Mouse (Mus musculus) ES-Bruce4 (cell line): ENCODE data around the gene Capn2. TPM values are rescaled to one million over a fixed set of nuclear protein-coding genes. Genes with fewer than 3 reads are reported as not detected.
A peak's percentile ranks its signal among the peaks of the same experiment; 100 is the strongest.

Experiments
- H3K27ac ChIP-seq: 2 replicates; pipeline ENCODE4 v1.5.1; 2012; ENCODE audit warnings: low read length, inconsistent platforms; ENCODE audit not compliant: insufficient read depth
- H3K27me3 ChIP-seq: 2 replicates; pipeline ENCODE4 v1.6.1; 2012; ENCODE audit warnings: mild to moderate bottlenecking, low read length, inconsistent platforms; ENCODE audit not compliant: control insufficient read depth, poor library complexity, insufficient read depth, severe bottlenecking
- H3K36me3 ChIP-seq: 2 replicates; pipeline ENCODE4 v1.6.1; 2012; ENCODE audit warnings: inconsistent platforms, mild to moderate bottlenecking, low read length, moderate library complexity; ENCODE audit not compliant: control insufficient read depth, poor library complexity, insufficient read depth, severe bottlenecking
- H3K4me1 ChIP-seq: one replicate; pipeline ENCODE4 v1.8.1; 2011; ENCODE audit warnings: low read length; ENCODE audit not compliant: control insufficient read depth, insufficient read depth
- H3K4me3 ChIP-seq: 2 replicates; pipeline ENCODE4 v1.5.1; 2011; ENCODE audit warnings: low read depth, mild to moderate bottlenecking, low read length
- H3K9ac ChIP-seq: 2 replicates; pipeline ENCODE4 v1.6.1; 2012; ENCODE audit warnings: low read depth, mild to moderate bottlenecking, inconsistent platforms; ENCODE audit not compliant: poor library complexity, severe bottlenecking
- H3K9me3 ChIP-seq: replicated peaks from 2 replicates; pipeline ENCODE4 v1.6.1; 2012; ENCODE audit warnings: mild to moderate bottlenecking, low read length, inconsistent platforms; ENCODE audit not compliant: control insufficient read depth, poor library complexity, insufficient read depth, severe bottlenecking
- CTCF ChIP-seq: IDR thresholded peaks from one replicate; pipeline ENCODE4 v1.8.1; 2011; ENCODE audit warnings: low read depth, low read length
- EP300 ChIP-seq: IDR thresholded peaks from 2 replicates; pipeline ENCODE4 v1.6.1; 2011; ENCODE audit warnings: low read depth, low read length; ENCODE audit not compliant: insufficient read depth
- POLR2A ChIP-seq: IDR thresholded peaks from one replicate; pipeline ENCODE4 v1.8.1; 2011; ENCODE audit warnings: low read length; ENCODE audit not compliant: insufficient read depth
- polyA plus RNA-seq: library from polyadenylated mRNA; stranded (reverse); fragments of >200 nt; gene quantifications from 2 replicates; pipeline ENCODE4 v1.2.4, GENCODE M21; 2011; ENCODE audit warnings: low read depth; ENCODE audit not compliant: missing spikeins, insufficient read depth, insufficient read length

Gene Capn2
- polyA plus RNA-seq, 1 experiment, result 60.5 TPM

- Histone ChIP-seq H3K4me1 (no peaks in the 10 kb centered on the region), H3K4me3 (no peak overlapping the region), H3K36me3 (no peaks in the 10 kb centered on the region), H3K9ac (no peak overlapping the region), H3K27ac (no peak overlapping the region), H3K9me3 (no peaks in the 10 kb centered on the region), H3K27me3 (no peaks in the 10 kb centered on the region)
- no peak for TF ChIP-seq CTCF
- no peak for TF ChIP-seq EP300
- no peak for TF ChIP-seq POLR2A
Measured at GRCm38 (mm10) chr1:182543136-182543535, 25.7 kb upstream of the Capn2 start.

- H3K27ac ChIP-seq, result no peak overlapping the region
- no peak overlapping the region for H3K4me3 ChIP-seq
- H3K9ac ChIP-seq, result no peak overlapping the region
Measured at GRCm38 (mm10) chr1:182542110-182542509, 24.7 kb upstream of the Capn2 start.

GRCm38 (mm10) chr1:182539023-182539940, 21.9 kb upstream of the Capn2 start:
- no peak for TF ChIP-seq POLR2A
- peak; percentile 53 for TF ChIP-seq CTCF
- H3K27ac ChIP-seq, result no peak overlapping the region
- no peaks in the 10 kb centered on the region for H3K36me3 ChIP-seq
- H3K9me3 ChIP-seq, result no peaks in the 10 kb centered on the region
- H3K27me3 ChIP-seq, result no peaks in the 10 kb centered on the region
- H3K4me1 ChIP-seq, result no peaks in the 10 kb centered on the region
- 0 out of 2 replicates have a peak overlapping the region, but pooled peaks have one; percentile 12 for H3K9ac ChIP-seq
- peak overlapping the region; percentile 56 for H3K4me3 ChIP-seq

More at GRCm38 (mm10) chr1:182542110-182542509, 24.7 kb upstream of the Capn2 start:
- Histone ChIP-seq H3K27me3 (no peaks in the 10 kb centered on the region), H3K4me1 (no peaks in the 10 kb centered on the region), H3K36me3 (no peaks in the 10 kb centered on the region), H3K9me3 (no peaks in the 10 kb centered on the region)
- no peak for TF ChIP-seq CTCF
- TF ChIP-seq POLR2A, result no peak
- TF ChIP-seq EP300, result no peak

GRCm38 (mm10) chr1:182535080-182535481, 17.7 kb upstream of the Capn2 start:
- no peaks in the 10 kb centered on the region for H3K4me1 ChIP-seq
- no peak overlapping the region for H3K27ac ChIP-seq
- H3K27me3 ChIP-seq, result no peaks in the 10 kb centered on the region
- no peak overlapping the region for H3K4me3 ChIP-seq
- TF ChIP-seq CTCF (no peak), POLR2A (no peak), EP300 (no peak)
- H3K9ac ChIP-seq, result no peak overlapping the region
- no peaks in the 10 kb centered on the region for H3K36me3 ChIP-seq
- H3K9me3 ChIP-seq, result 0 out of 2 replicates have a peak, but pooled peaks cover 3% of the 10 kb centered on the region

- H3K4me1 ChIP-seq, result no peaks in the 10 kb centered on the region
- H3K27ac ChIP-seq, result no peak overlapping the region
- TF ChIP-seq POLR2A (no peak), CTCF (no peak), EP300 (no peak)
- H3K4me3 ChIP-seq, result no peak overlapping the region
- H3K36me3 ChIP-seq, result no peaks in the 10 kb centered on the region
- H3K27me3 ChIP-seq, result no peaks in the 10 kb centered on the region
- H3K9ac ChIP-seq, result no peak overlapping the region
- 0 out of 2 replicates have a peak, but pooled peaks cover 3% of the 10 kb centered on the region for H3K9me3 ChIP-seq
Measured at GRCm38 (mm10) chr1:182533583-182533982, 16.2 kb upstream of the Capn2 start.
